Mouse (Mus musculus) cerebellum, adult 2 months (tissue): Measurements from ENCODE around the gene Exoc2.

Experiments used
- CTCF ChIP-seq: fragments of 200-500 bp; IDR thresholded peaks from 2 replicates; pipeline ENCODE4 v1.5.1; 2011; ENCODE audit warnings: low read depth, mild to moderate bottlenecking, control low read depth, low read length, moderate library complexity, borderline replicate concordance; ENCODE audit not compliant: insufficient read depth
- POLR2A ChIP-seq: fragments of 200-500 bp; IDR thresholded peaks from 2 replicates; pipeline ENCODE4 v1.6.1; 2011; ENCODE audit warnings: low read length, control low read depth, borderline replicate concordance; ENCODE audit not compliant: insufficient read depth

- TF ChIP-seq CTCF = no peak
- TF ChIP-seq POLR2A = no peak
Observed at GRCm38 (mm10) chr13:30879871-30880270, 94.0 kb downstream of the Exoc2 start.
